Mouse (Mus musculus): Measurements from ENCODE around the gene Actc1.

Gene Actc1

DNA sequence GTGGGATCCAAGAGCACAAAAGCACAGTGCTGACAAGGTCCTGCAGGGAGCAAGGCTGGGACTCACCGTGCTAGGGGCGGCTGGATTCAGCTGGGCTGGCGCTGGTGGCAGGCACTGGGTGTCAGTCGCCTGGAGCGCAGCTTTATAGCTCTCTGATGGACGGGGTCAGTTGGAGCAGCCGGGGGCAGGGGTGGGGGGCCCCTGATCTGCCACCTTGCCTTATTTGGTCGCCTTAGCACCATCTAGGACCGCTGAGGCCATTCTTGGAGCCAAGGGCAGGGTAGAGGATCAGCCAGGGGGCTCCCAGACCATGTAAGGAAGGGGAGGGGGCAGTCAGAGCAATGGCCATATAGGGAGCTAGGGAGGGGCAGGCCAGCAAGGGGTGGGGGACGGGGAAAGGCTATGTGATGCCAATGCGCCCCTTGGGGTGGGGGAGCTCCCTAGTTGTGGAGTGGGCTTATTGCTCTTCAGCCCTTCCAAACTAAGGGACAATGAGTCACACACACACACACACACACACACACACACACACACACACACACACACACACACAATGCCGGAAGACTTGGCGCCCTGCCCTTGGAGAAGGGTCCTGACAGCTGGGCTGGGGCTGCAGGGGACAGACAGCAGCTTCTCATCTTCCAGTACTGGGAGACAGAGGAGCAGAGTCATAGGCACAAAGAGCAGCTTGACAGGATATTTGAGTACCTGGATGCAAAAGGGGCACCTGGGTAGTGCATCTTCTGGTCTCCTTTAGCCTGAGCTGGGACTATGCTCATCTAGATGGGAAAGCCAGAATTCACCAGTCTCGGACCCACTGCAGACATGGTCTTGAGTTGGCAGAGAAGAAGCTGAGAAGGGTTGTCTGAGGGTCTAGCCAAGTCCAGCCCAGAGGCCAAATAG, at the start of gene Actc1:
Actc1 (minus strand) TSS at position 853 of the 903 bp plus-strand sequence.
- no peak for DNase-seq

DNA sequence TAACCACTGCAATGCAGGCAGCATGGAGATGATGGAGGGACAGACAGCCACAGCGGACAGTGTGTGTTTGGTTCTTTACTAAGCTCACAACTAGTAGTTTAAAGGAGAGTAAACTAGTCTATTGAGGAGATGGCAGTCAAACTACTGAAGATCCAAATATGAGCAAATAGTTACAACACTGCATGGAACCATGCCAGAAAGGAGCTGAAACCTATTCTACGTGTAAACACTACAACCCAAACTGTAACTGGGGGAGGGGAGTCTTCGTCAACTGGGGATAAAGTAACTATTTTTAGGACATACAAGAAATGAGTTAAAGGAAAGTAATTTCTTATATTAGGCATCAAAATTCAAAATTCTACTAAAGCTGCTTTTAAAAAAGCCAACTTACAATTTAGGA, 49.1 kb upstream of the Actc1 start:
- no peak for DNase-seq

DNA sequence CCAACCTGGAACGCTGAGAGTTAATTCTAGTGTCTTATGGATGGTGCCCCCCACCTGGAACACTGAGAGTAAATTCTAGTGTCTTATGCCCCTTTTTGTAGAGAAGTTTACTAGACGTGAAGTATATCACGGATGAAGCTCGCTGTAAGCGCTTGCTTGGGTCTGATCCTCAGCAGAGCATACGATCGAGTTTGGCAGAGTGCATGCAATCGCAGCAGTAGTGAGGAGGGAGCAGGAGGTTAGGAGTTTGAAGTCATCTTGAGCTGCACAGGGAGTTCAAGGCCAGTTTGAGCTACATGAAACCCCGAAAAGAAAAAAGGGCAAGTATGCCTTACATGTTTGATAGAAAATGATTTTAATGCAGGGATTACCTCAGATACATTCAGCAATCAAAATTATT, 47.5 kb upstream of the Actc1 start:
- DNase-seq = no peak

DNA sequence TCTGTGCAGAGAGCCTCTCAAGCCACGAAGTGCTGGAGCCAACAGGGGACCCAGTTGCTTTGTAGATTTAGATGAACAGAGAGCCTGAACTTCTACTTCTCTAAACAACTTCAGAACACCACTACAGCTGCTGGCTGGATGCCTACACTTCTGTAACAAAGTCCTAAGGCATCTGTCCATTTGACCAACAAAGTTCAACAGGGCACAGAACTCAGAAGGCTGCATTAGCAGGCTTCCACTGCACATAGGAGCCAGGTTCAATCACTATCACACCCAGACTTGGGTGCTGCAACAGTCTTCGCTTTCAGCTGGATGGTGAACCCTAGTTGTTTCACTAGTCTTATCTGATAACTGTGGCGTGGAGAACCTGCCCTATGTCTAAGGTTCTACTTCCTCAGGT, 46.5 kb upstream of the Actc1 start:
- no peak for DNase-seq

DNA sequence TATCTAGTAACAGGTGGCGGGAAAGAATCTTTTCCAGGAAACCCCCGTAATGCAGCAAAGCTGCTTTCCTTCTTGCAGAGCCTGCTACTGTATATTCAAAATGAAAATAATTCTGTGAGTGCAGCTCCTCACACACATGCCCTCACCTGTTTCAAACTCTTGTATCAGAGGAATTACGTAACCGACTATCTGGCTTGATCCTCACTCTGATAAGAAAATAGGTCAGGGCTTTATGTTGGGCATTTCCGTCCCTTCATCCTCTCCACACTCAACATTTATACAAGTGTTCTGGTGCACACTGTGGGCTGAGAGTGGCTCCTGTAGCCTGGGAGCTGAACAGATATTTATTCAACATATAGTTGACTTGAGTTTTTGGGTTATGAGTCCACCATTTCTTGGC, 45.8 kb upstream of the Actc1 start:
- DNase-seq = no peak

DNA sequence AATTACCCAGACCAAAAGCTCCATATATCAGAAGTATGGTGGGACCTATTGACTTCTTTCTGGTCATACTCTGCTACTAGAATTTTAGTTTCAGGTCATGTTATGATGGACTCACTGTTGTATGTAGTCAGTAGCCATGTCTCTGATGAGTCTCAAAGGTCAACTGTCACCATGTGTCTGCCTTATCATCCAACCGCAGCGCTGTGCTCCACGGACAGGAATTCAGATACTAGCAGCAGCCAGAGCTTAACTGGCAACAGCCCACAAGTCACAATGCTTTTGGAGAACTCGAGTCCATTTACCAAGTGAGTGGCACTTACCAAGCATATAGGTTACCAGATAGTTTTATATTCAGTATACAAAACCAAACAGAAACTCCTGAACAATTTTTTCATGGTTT, 44.3 kb upstream of the Actc1 start:
- no peak for DNase-seq

DNA sequence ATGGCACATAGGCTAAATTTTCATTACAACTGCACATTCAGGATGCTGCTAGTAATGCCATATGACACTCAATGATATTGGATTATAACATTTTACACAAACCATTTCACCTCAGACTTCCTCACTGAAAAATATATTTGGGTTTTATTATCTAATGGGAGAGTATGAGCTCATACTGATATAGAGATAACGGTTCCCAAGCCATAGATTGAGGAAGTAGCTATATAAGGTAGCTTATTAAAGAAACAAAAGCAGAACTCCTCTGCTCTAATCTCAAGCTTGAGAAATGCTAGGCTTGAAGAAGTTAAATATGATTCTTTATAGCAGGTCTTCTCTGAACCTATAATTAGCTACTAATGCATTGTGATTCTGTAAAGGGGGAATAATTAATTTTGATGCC, 43.2 kb upstream of the Actc1 start:
- no peak for DNase-seq

DNA sequence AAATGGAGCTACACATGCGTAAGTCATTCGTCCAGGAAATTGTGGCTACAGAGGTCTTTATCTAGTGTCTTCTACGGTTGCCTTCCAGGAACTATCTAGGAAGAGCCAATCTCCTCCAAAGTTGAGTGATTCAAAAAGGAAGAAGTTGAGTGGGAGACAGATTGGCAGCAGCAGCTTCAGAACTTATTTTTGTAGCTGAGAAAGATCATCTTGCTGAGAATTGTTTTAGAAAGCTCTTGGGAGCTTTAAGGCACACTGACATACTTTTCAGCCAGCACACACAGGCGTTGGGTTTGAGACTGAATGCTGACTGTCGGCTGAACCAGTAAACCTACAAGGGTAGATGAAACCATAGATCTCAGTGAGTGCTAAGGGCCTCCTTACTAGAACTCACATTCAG, 42.0 kb upstream of the Actc1 start:
- no peak for DNase-seq

DNA sequence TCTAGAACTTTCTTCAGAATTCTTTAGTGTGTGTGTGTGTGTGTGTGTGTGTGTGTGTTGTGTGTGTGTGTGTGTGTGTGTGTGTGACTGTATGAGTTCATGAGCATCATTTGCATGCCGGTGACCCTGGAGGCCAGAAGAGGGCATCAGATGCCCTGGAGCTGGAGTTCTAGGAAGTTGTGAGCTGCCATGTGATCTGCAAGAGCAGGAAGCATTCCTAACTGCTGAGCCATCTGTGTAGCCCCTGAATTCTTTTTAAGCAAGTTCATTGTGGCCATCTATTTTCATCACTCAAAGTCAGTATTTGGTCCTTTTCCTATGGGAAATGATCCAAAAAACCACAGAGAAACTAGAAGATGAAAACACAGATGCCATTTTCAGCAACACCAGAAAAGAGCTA, 41.3 kb upstream of the Actc1 start:
- no peak for DNase-seq

DNA sequence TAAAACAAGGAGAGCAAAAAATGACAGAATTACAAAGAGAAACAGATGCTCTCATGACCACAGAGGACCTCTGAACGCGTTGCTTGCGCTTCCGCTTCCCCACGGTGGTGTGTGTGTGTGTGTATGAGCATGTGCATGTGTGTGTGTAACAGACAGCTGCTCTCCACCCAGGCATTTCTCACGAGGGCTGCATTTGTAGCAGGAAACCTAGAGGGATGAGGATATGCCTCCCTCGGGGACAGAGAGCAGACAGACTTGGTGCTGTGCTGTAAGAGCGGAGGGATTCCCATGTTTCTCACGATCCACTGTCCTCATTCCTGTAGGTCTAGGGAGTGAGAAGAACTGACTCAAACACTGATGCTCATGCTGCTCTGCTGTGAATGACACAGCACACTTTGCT, 40.2 kb upstream of the Actc1 start:
- no peak for DNase-seq

DNA sequence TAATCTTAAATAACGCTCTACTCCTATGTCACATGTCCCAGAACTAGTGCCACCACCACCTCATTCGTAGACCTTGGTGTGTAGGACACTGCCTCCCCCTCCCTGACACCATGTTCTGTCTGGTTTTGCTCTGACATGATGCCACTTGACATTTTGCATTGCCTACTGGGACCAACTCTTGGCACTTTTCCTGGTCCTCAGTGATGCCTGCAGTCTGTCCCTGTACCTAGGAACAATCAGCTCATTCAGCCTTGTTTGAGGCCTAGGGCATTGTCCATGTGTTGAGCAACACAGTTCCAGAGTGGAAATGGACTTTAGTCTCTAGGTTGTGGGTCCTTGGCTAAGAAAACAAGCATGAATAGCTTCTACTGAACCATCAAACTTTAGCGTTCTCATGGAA, 36.5 kb upstream of the Actc1 start:
- DNase-seq = no peak

DNA sequence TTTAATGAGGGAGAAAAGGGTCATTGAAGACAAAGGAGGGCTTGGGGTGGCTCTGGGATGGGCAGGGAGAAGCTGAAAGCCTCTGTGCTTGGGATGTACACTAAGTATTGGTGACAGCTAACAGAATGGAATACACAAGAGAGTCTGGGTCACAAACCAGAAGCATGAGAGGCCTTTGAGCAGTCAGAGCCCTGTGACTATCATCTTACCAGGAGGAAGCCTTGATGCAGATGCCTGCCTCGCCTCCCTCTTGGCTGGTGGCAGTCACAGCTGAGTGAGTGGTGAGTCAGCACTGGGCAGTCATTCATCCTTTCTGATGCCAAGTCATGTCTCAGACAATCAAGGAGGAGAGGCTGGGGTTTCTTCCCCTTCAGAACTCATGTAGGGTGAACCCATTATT, 33.9 kb upstream of the Actc1 start:
- no peak for DNase-seq

DNA sequence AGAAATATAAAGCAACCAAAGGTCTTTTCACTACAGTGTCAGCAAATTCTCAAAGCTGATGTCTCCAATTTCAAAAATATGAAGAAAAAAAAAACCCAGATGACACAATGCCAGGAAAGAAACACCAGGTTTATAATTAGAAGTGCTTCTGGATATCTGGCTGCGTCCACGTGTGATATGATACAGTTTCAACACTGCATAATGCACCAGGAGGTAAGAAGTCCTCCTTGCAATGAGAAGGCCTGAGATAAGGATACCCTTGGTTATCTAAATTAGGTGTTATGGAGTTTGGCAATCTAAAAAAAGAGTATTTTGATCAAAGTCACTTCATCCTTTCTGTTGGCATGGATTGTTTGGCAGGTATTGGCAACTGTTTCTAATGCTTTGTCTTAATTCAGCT, 18.5 kb upstream of the Actc1 start:
- DNase-seq = no peak

DNA sequence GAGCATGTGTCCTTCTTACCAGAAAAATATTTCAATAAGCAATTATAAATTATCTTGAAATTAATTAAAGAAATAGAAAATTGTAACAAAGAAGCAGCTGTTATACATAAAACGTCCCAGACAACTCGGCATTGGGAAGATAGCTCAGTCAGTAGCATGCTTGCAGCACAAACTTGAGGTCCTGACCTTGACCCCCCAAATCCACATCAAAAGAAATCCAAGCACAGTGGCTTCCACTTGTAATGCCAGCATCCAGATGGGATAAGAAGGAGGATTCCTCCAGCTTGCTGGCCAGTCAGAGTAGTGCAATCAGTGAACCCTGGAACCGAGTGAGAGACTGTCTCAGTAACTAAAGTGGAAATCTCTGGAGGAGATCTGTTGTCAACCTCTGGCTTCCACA, 12.9 kb upstream of the Actc1 start:
- DNase-seq = no peak

DNA sequence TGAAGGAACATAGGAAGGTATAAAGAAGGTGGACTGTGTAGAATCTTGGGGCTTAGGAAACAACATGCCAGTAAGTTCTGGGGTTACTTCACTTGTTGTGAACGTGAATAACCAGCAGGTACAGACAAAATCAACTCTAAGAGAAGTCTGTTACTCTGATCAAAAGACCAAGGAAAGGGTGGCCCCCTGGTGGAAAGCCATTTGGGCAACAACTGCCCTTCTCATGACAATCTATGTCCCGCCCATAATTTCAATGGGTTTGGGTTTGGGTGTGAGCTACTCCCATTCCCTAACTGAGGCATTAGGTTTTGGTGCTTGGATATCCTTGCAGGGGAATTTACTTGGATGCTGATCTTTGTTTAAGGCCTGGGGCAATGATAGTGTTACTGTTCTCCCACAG, 10.7 kb upstream of the Actc1 start:
- DNase-seq = no peak

DNA sequence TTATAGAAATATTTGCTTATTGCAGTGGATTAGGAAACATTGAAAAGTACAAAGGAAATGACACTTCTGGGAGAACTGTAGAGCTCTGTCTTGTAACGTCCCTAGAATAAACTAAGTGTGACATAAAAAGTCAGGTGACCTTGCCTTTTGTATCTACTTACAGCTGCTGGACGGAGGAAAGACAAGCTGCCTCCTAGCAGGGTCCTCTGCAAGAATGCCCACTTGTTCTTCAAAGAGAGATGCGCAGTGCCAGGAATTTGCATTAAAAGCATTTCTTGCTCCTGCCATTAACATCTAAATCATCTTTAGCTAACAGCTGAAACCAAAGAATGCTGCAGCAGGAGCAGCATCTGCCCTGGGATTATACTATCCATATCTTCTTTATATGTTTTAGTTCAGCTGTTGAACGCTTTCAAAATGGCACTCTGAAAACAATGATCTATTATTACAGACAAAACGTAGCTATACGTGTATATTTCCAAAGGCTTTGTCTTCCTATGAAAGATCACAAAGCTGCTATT, 6.8 kb upstream of the Actc1 start:
- DNase-seq = no peak

DNA sequence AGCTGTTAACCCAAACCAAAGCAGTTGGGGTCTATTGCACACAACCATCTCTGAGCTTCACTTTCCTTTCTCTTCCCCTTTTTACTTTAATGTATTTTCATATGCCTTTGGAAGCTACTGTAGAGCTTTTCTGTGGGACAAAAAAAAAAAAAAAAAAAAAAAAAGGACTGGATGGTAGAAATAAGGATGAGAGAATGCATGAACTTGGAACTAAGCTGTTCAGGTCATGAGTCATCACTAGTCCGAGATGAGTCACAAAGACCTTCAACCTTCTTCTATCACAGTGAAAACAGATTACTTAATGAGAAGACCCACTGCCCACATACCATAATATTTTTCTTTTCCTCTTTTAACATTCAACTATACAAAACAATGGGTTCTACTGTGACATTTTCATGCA, 6.3 kb upstream of the Actc1 start:
- no peak for DNase-seq

DNA sequence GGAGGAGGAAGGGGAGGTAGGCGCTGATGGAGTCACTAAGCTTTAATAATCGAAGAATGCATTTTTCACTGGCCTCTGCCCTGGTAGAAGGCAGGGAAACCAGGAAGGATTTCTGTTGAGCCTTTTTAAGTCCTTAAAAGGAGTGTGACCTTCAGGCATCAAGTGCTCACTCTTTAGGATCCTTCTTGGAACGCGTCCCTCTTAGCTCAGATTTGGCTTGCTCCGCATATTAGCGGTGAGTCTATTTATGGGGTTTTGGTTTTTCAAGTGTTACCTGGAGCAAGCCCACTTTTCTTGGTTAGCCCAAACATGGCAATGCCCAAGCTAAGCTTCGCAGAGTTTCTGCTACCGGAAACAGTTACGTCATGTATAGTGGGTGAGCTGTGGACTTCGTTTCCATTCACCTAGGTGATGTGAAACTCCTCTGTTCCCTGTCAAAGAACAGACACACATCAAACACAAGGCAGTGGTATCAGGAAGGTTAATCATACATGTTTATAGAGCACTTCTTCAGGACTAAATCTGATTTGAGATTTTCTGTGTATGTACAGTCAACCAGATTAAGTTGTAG, 5.0 kb upstream of the Actc1 start:
- DNase-seq = no peak

DNA sequence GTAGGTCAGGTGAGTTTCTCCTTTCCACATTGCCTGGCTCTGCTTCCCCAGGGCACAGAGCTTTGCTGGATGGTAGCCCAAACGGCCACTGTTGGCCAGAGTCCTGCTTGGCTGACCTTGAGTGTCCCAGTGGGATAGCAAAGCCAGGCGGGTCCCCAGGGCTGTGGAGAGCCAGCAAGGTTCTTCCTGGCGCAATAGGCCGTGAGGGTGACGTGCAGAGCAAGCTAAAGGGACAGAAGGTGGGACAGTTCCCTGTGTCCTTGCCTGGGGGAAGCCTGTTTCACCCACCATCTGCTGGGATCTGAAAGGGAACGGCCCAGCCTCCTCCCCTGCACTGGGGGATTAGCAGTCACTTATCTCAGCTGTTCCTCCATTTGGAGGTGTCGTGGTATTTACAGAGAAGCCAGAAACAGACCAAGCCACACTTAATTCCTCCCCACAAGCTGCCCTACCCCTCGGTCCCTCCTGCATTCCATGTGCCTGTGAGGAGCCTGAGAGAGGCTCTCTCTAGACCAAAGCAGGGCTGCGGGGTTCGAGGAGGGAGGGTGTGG, 4.0 kb upstream of the Actc1 start:
- DNase-seq = peak; percentile 65

DNA sequence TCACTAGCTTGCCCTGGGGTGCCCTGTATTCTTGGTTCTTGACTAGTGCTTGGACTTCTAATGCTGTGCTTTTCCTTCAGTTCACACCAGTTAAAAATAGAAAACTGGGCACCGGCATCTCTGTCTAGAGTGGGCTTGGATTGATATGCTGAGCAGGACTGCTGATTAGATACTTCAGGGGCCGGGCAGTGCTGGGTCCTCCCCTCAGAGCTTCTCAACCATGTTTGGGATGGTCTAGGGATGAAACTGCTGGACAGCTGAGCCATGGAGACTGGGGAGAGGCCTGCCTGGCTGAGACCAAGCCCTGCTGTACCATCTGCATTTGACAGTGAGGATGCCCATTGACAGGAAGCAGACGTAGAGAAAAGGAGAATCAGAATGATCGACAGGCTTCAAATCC, 781 bp upstream of the Actc1 start:
- no peak for DNase-seq

DNA sequence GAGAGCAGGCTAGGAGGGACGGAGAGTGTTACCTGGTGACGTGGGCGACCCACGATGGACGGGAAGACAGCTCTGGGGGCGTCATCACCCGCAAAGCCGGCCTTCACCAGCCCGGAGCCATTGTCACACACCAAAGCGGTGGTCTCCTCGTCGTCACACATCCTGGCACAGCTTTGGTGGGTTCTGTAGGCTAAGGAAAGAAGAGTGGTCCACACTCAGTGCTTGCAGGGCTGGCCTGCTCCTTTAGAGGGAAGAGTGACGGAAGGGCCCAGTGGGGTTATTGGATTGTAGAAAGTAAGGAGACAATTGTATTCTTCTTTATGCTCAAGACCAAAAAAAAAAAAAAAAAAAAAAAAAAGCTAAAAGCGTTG, 1.5 kb downstream of the Actc1 start:
- DNase-seq = no peak

DNA sequence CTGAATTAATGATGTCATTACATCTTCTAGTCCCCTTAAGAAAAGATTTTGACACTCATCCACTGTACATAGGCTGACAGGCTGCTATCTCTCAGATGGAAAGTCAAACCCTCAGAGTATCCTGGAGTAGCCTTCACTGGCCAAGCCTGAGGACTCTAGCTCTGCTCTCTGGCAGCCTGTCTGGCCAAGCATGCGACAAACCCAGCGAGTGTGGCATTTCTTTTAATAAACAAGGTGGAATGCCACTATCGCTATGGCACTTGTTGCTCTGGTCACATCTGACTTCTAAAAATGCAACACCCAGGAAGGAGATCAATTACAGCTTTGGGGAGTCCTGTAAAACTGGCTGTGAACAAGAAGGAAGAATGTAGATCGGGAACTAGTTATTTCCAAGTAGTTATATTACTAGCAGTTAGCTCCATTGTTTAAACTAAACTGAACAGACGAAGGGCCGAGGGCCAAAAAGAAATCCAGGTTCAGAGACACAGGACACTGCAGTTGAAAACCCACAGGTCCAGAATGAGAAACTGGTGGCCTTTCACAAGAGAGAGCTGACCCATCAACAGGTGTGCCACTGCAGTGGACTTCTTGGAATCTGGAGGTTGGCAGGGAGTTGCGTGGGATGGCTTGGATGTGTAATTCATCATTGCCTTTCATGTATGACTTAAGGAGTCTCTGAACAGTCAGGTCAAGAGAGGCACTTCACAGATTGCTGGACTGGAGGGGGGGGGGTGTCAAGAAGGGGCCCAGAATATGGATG, 2.1 kb downstream of the Actc1 start:
- no peak for DNase-seq

DNA sequence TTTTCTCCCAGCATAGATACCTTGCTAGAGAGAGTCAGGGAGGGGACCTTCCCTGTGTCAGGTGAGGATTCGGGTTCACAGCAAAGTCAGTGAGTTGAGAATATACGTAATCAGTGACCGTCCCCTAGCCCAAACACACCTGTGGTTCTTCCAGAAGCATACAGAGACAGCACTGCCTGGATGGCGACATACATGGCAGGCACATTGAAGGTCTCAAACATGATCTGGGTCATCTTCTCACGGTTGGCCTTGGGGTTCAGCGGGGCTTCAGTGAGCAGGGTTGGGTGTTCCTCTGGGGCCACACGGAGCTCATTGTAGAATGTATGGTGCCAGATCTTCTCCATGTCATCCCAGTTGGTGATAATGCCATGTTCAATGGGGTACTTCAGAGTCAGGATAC, 3.2 kb downstream of the Actc1 start:
- DNase-seq = no peak

DNA sequence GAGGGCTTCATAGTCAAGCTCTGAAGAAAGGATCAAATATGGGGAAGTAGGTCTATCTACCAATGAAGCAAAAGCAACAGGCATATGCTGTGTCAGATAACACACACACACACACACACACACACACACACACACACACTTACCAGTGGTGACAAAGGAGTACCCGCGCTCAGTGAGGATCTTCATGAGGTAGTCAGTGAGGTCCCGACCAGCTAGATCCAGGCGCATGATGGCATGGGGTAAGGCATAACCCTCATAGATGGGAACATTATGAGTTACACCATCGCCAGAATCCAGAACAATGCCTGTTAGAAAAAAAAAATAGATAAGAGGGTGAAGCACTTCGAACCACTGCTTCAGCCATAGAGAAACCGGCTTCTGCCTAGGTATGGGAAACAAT, 4.0 kb downstream of the Actc1 start:
- DNase-seq = no peak

All from kidney, adult 18-20 months (tissue).